ENCODE assay signal across 16 mouse cellular contexts in genomic region chr5:82683437-82683836, GRCm38 (mm10).
"Had no signal": no experiment of that assay in that cellular context is flagged by ENCODE, and none has a peak within 500 bp of the region (broad histone marks: within the 10 kb centered on the region; RNA-seq: fewer than 3 reads in every experiment).

No protein-coding gene starts in this region.

- DNase-seq: retina, postnatal 1 day; right cerebral cortex, adult 18-20 months; right cerebral cortex, postnatal 14 days; right cerebral cortex, postnatal 25 days; right cerebral cortex, postnatal 4 days; spleen, adult 18-20 months; thymus, adult 18-20 months; thymus, adult 2 months; thymus, postnatal 14 days; thymus, postnatal 25 days; thymus, postnatal 36 days; thymus, postnatal 4 days had no signal

- H3K9me3 ChIP-seq: neural tube, embryonic 13.5 days; neural tube, embryonic 15.5 days; stomach, embryonic 15.5 days had no signal

- H3K27me3 ChIP-seq: neural tube, embryonic 13.5 days; neural tube, embryonic 15.5 days; stomach, embryonic 15.5 days had no signal

- H3K27ac ChIP-seq: neural tube, embryonic 13.5 days; neural tube, embryonic 15.5 days; stomach, embryonic 15.5 days; stomach, postnatal 0 days had no signal

- H3K4me1 ChIP-seq: neural tube, embryonic 13.5 days; neural tube, embryonic 15.5 days; stomach, embryonic 15.5 days had no signal

- H3K9ac ChIP-seq: neural tube, embryonic 13.5 days; neural tube, embryonic 15.5 days; stomach, embryonic 15.5 days had no signal

- H3K4me2 ChIP-seq: neural tube, embryonic 13.5 days; neural tube, embryonic 15.5 days; stomach, embryonic 15.5 days had no signal

- H3K4me3 ChIP-seq: neural tube, embryonic 13.5 days; neural tube, embryonic 15.5 days; stomach, embryonic 15.5 days had no signal

- H3K36me3 ChIP-seq: neural tube, embryonic 13.5 days; neural tube, embryonic 15.5 days; stomach, embryonic 15.5 days had no signal
